Comparison of ENCODE assay signal across 8 mouse cellular contexts in the genomic region with DNA sequence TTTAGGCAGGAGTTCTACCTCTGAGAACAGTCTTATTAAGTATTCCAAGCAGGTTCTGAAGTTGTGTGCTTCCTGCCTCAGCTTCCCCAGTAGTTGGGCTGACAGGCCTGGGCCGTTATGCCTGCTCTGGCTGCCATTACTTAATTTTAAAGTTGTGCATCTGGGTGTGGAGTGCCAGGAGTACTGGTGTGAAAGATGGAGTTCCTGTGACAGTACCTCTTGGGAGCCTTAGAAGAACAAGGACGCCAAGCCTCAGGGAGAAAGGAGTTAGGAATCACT. TPM values are rescaled to one million over a fixed set of nuclear protein-coding genes. Genes with fewer than 3 reads are reported as not detected.
A peak's percentile ranks its signal among the peaks of the same experiment; 100 is the strongest.
DNase-seq lines count a peak whose midpoint lies in the region; ATAC-seq and TF ChIP-seq lines count a peak whose summit lies in the region.
"Had no signal": no experiment of that assay in that cellular context is flagged by ENCODE, and none has a peak within 500 bp of the region (broad histone marks: within the 10 kb centered on the region; RNA-seq: fewer than 3 reads in every experiment).

No protein-coding gene starts in this region.

- peak overlapping the region; percentile 96 for H3K4me3 ChIP-seq in left cerebral cortex, adult 2 months
- H3K4me3 ChIP-seq in embryonic fibroblast, embryonic 13.5 days (ENCODE audit: insufficient read depth, low read length): peak overlapping the region; percentile 65
- peak overlapping the region; percentile 72 for H3K4me3 ChIP-seq in limb, embryonic 11.5 days (ENCODE audit: low read depth, low read length)
- peak overlapping the region; percentile 58; the same call in 1 of the 2 replicates for H3K4me3 ChIP-seq in olfactory bulb, adult 2 months (ENCODE audit: insufficient read depth, low read depth, low read length)

- H3K36me3 ChIP-seq in limb, embryonic 11.5 days (ENCODE audit: control insufficient read depth, insufficient read depth, low read length): peaks cover 11% of the 10 kb centered on the region; the same call in 1 of the 2 replicates

- intact Hi-C loops in left cerebral cortex, adult 2 months (cut with DNase I): loop anchor here (1.0 to 2.0 kb wide), 2 partner anchors 33 to 51 kb away; partner anchors contain the start of gene Yju2
- intact Hi-C loops in left cerebral cortex, postnatal 4 days (cut with DNase I): no loop called here

- peak overlapping the region; percentile 99 for H3K4me2 ChIP-seq in limb, embryonic 11.5 days (ENCODE audit: low read depth, severe bottlenecking)

- TF ChIP-seq POLR2A in embryonic fibroblast, embryonic 13.5 days (IDR thresholded peaks at IDR 0.05; ENCODE audit: low read depth, low read length): no peak
- TF ChIP-seq POLR2A in olfactory bulb, adult 2 months (IDR thresholded peaks at IDR 0.05; ENCODE audit: insufficient read depth, low read depth, low read length): no peak

- H3K9me3 ChIP-seq in limb, embryonic 11.5 days (ENCODE audit: control insufficient read depth, low read length): peaks cover 3% of the 10 kb centered on the region

- 37% methylated on average over 2 of the region's 2 CpGs for WGBS in limb, embryonic 11.5 days
- 48% methylated on average over 2 of the region's 2 CpGs for WGBS in olfactory bulb, adult 2 months

- TF ChIP-seq CTCF in left cerebral cortex, adult 2 months (IDR thresholded peaks at IDR 0.05): no peak
- TF ChIP-seq CTCF in embryonic fibroblast, embryonic 13.5 days (IDR thresholded peaks at IDR 0.05; ENCODE audit: borderline replicate concordance, insufficient read depth, low read length): no peak
- TF ChIP-seq CTCF in olfactory bulb, adult 2 months (IDR thresholded peaks at IDR 0.05; ENCODE audit: insufficient read depth, low read depth, low read length): no peak

- no peak for ATAC-seq in limb, embryonic 11.5 days (ENCODE audit: insufficient number of reproducible peaks, low FRiP score, low TSS enrichment, low read depth)
- no peak for ATAC-seq in erythroid progenitor cell, adult 5-6 weeks (replicated peaks; ENCODE audit: low FRiP score, poor library complexity, severe bottlenecking)

- H3K4me1 ChIP-seq in embryonic fibroblast, embryonic 13.5 days (ENCODE audit: control insufficient read depth, insufficient read depth, low read length): no peaks in the 10 kb centered on the region
- H3K4me1 ChIP-seq in limb, embryonic 11.5 days (ENCODE audit: control insufficient read depth, insufficient read depth, low read length): peaks cover 18% of the 10 kb centered on the region
- peaks cover 14% of the 10 kb centered on the region for H3K4me1 ChIP-seq in olfactory bulb, adult 2 months (ENCODE audit: control insufficient read depth, insufficient read depth, low read length)

- H3K27me3 ChIP-seq in limb, embryonic 11.5 days (ENCODE audit: control insufficient read depth, insufficient read depth, low read length): peaks cover 3% of the 10 kb centered on the region; the same call in 1 of the 2 replicates

- H3K27ac ChIP-seq in left cerebral cortex, adult 2 months: peak overlapping the region; percentile 95
- peak overlapping the region; percentile 45 for H3K27ac ChIP-seq in embryonic fibroblast, embryonic 13.5 days (ENCODE audit: insufficient read depth, low read length)
- no peak overlapping the region for H3K27ac ChIP-seq in limb, embryonic 11.5 days (replicated peaks; ENCODE audit: low read depth, low read length)
- no peak overlapping the region for H3K27ac ChIP-seq in olfactory bulb, adult 2 months (ENCODE audit: insufficient read depth, low read depth, low read length)

- no peak for DNase-seq in left cerebral cortex, adult 2 months (ENCODE audit: extremely low spot score in 1 of 2, low spot score in 2 of 2)
- no peak for DNase-seq in left cerebral cortex, adult 9 months (ENCODE audit: low spot score in 2 of 2)
- DNase-seq in limb, embryonic 11.5 days (ENCODE audit: low spot score): no peak
- no peak for DNase-seq in left cerebral cortex, postnatal 4 days

- peak overlapping the region; percentile 80 for H3K9ac ChIP-seq in limb, embryonic 11.5 days (ENCODE audit: low read length)

RNA-seq across cellular contexts. Expression of gene Mpnd, which starts 4.4 kb away (rescaled TPM):
- 10 to 100 TPM; 90.8 to 91.2 TPM for total RNA-seq in left cerebral cortex, adult 2 months (2021)
- 45.3 and 51.1 TPM in 2 replicates for polyA plus RNA-seq in embryonic fibroblast, embryonic 13.5 days (2011; ENCODE audit: insufficient read length, low read depth, missing spikeins)
- polyA plus RNA-seq in limb, embryonic 11.5 days (2014; fragmentation: Nextera tagmentation; extraction: Ambion mirVana): 137 and 142 TPM in 2 replicates
- polyA plus RNA-seq in olfactory bulb, adult 2 months (2012; ENCODE audit: insufficient read depth, insufficient read length, low replicate concordance, missing spikeins): not detected in 2 replicates
- 100 to 1,000 TPM in 1 of 2 experiments, 10 to 100 TPM in 1; 92.6 to 121 TPM for total RNA-seq in left cerebral cortex, postnatal 4 days (2021)
- 4.0 and 6.7 TPM in 2 replicates for total RNA-seq in erythroid progenitor cell, adult 5-6 weeks (2015; ENCODE audit: low replicate concordance)
- 2.3 and 35.3 TPM in 2 replicates for total RNA-seq in erythroid progenitor cell, adult 5-6 weeks (2017; ENCODE audit: low replicate concordance)

RNA-seq across cellular contexts. Expression of gene Stap2, which starts 4.5 kb away (rescaled TPM):
- 1 to 10 TPM; 2.5 to 3.1 TPM for total RNA-seq in left cerebral cortex, adult 2 months (2021)
- 0.35 and 0.58 TPM in 2 replicates for polyA plus RNA-seq in embryonic fibroblast, embryonic 13.5 days (2011; ENCODE audit: insufficient read length, low read depth, missing spikeins)
- polyA plus RNA-seq in limb, embryonic 11.5 days (2014; fragmentation: Nextera tagmentation; extraction: Ambion mirVana): 6.5 and 8.7 TPM in 2 replicates
- polyA plus RNA-seq in olfactory bulb, adult 2 months (2012; ENCODE audit: insufficient read depth, insufficient read length, low replicate concordance, missing spikeins): not detected in 2 replicates
- 1 to 10 TPM; 3.8 to 4.6 TPM for total RNA-seq in left cerebral cortex, postnatal 4 days (2021)
- not detected in 2 replicates for total RNA-seq in erythroid progenitor cell, adult 5-6 weeks (2015; ENCODE audit: low replicate concordance)
- total RNA-seq in erythroid progenitor cell, adult 5-6 weeks (2017; ENCODE audit: low replicate concordance): 0.98 TPM in 1 of 2 replicates, not detected in the other

RNA-seq across cellular contexts. Expression of gene Fsd1, which starts 23.6 kb away (rescaled TPM):
- 10 to 100 TPM; 88.7 to 90.6 TPM for total RNA-seq in left cerebral cortex, adult 2 months (2021)
- 5.9 and 9.5 TPM in 2 replicates for polyA plus RNA-seq in embryonic fibroblast, embryonic 13.5 days (2011; ENCODE audit: insufficient read length, low read depth, missing spikeins)
- 34.9 and 39.8 TPM in 2 replicates for polyA plus RNA-seq in limb, embryonic 11.5 days (2014; fragmentation: Nextera tagmentation; extraction: Ambion mirVana)
- polyA plus RNA-seq in olfactory bulb, adult 2 months (2012; ENCODE audit: insufficient read depth, insufficient read length, low replicate concordance, missing spikeins): not detected in 2 replicates
- 100 to 1,000 TPM; 110 to 119 TPM for total RNA-seq in left cerebral cortex, postnatal 4 days (2021)
- not detected in 2 replicates for total RNA-seq in erythroid progenitor cell, adult 5-6 weeks (2015; ENCODE audit: low replicate concordance)
- not detected in 2 replicates for total RNA-seq in erythroid progenitor cell, adult 5-6 weeks (2017; ENCODE audit: low replicate concordance)
- polyA plus RNA-seq: activated CD4-positive, CD25-positive, alpha-beta regulatory T cell, adult 4 months had no signal

RNA-seq across cellular contexts. Expression of gene Sh3gl1, which starts 26.5 kb away (rescaled TPM):
- 10 to 100 TPM; 38.9 to 43.2 TPM for total RNA-seq in left cerebral cortex, adult 2 months (2021)
- 89.5 and 105 TPM in 2 replicates for polyA plus RNA-seq in embryonic fibroblast, embryonic 13.5 days (2011; ENCODE audit: insufficient read length, low read depth, missing spikeins)
- 151 and 154 TPM in 2 replicates for polyA plus RNA-seq in limb, embryonic 11.5 days (2014; fragmentation: Nextera tagmentation; extraction: Ambion mirVana)
- not detected in 2 replicates for polyA plus RNA-seq in olfactory bulb, adult 2 months (2012; ENCODE audit: insufficient read depth, insufficient read length, low replicate concordance, missing spikeins)
- 10 to 100 TPM; 53.6 to 55.3 TPM for total RNA-seq in left cerebral cortex, postnatal 4 days (2021)
- total RNA-seq in erythroid progenitor cell, adult 5-6 weeks (2015; ENCODE audit: low replicate concordance): 14.4 and 14.7 TPM in 2 replicates
- 27.6 and 28.1 TPM in 2 replicates for total RNA-seq in erythroid progenitor cell, adult 5-6 weeks (2017; ENCODE audit: low replicate concordance)

RNA-seq across cellular contexts. Expression of gene Chaf1a, which starts 30.3 kb away (rescaled TPM):
- total RNA-seq in left cerebral cortex, adult 2 months (2021): 1 to 10 TPM; 1.6 to 2.0 TPM
- 13.3 and 13.9 TPM in 2 replicates for polyA plus RNA-seq in embryonic fibroblast, embryonic 13.5 days (2011; ENCODE audit: insufficient read length, low read depth, missing spikeins)
- 32.7 and 37.4 TPM in 2 replicates for polyA plus RNA-seq in limb, embryonic 11.5 days (2014; fragmentation: Nextera tagmentation; extraction: Ambion mirVana)
- polyA plus RNA-seq in olfactory bulb, adult 2 months (2012; ENCODE audit: insufficient read depth, insufficient read length, low replicate concordance, missing spikeins): not detected in 2 replicates
- total RNA-seq in left cerebral cortex, postnatal 4 days (2021): 1 to 10 TPM; 6.8 to 8.8 TPM
- 26.4 and 28.1 TPM in 2 replicates for total RNA-seq in erythroid progenitor cell, adult 5-6 weeks (2015; ENCODE audit: low replicate concordance)
- 32.6 and 39.0 TPM in 2 replicates for total RNA-seq in erythroid progenitor cell, adult 5-6 weeks (2017; ENCODE audit: low replicate concordance)

Comparison
In these comparisons a context has a peak if more than half of its experiments do, and no peak if none do; other contexts are left out.
1. H3K27ac ChIP-seq: peak in left cerebral cortex, adult 2 months (single experiment) and embryonic fibroblast, embryonic 13.5 days (single experiment); none in limb, embryonic 11.5 days (single experiment) and olfactory bulb, adult 2 months (single experiment).
2. RNA of gene Fsd1, which starts 23.6 kb away (total RNA-seq): 110 to 119 TPM in left cerebral cortex, postnatal 4 days and 88.7 to 90.6 TPM in left cerebral cortex, adult 2 months; not detected in erythroid progenitor cell, adult 5-6 weeks; every median in the first group is over 10 times any median in the second.
3. Peak in every context shown above with its lines, with median percentiles within 50 percentile points of each other: H3K4me3 ChIP-seq.